Mouse (Mus musculus): ENCODE results near the gene Dcaf15.

DNA sequence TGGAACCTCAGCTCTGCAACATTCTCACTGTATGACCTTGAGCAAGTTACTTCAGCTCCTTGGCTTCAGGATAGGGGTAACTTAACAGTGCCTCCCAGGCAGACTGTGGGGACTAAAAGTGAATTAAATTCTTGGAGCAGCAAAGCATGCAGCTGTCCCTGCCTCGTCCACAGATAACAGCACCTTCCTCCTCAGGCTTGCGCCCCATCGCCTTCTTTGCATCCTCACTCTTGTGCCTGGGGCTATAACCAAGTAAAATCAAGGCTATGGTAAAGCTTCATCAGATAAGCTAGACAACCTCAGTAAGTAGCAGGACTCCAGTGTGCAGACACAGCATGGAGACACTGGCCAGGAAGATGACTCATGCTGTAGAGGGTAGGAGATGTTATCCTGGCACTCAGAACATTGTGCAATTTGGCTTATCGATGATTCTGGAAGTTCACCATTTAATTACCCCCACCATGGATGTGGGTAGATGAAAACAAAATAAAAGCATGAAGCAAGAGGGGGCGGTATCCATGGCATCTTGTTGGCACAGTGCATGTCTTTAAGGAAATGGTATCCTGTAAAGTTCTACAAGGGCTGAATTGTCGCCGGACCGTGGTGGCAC, 40.2 kb upstream of the Dcaf15 start:
- no peak for TF ChIP-seq CTCF (IDR thresholded peaks at IDR 0.05; ENCODE audit: low read depth)
- no peak for TF ChIP-seq EP300 (IDR thresholded peaks at IDR 0.05; ENCODE audit: low read depth)
